Mouse (Mus musculus) B cell, adult 2 months (primary cell): ENCODE measurements around the gene H2-T23.
"Not testable (repeated sequence)": the region's sequence is repeated elsewhere in the genome, so short reads cannot be mapped to it uniquely, and the experiment has no call there.

Source experiments
- DNase-seq, 2 experiments: peaks; one replicate each; pipeline ENCODE4 v3.0.0; 2022

Gene H2-T23

DNA sequence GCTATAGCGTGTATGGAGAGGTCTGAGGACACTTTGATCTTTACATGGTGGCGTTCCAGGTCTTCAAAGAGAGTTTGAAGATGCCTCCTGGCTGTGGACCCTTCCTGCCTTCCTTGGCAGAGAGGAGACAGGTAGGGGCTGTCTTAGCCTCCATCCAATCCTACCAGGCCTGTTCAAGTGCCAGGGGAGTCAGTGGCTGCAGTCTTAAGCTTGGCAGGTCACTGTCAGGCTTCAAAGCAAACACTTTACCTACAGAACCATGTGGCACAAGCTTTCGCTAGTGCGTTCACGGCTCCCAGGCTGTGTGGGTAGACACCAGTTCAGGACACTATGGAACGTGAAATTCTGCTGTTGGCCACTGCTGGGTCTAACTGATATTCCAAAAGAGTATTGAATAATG, 9.7 kb downstream of the H2-T23 start:
- no peak for DNase-seq

DNA sequence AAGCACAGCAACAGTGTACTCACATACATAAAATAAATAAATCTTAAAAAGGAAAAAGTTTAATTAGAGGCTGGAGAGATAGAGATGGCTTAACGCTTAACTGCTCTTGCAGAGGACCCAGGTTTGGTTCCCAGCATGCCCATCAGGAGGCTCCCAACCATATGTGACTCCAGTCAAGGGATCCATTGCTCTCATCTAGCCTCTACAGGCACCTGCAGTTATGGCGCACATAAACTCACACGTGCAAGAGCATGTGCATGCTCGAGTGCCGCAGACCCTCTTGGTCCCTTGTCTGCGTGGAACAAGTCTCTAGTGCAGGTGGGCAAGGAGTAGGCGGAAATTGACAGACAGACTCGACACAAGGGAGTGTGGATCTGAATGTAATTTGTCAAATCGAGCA, 10.6 kb downstream of the H2-T23 start:
- DNase-seq, result no peak

DNA sequence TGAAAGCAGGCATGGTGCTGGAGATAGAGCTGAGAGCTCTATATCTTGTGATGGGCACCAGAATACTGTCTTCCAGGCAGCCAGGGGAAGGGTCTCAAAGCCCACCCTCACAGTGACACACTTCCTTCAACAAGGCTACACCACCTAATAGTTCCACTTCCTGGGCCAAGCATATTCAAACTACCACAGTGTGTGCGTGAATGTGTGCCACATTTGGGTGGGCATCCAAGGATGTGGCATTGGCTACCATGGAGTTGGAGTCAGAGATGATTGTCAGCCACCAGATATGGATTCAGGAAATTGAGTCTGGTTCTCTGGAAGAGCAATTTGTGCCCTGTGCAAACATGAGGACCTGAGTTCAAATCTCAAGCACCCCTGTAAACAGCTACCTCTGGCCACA, 11.3 kb downstream of the H2-T23 start:
- DNase-seq, result no peak

DNA sequence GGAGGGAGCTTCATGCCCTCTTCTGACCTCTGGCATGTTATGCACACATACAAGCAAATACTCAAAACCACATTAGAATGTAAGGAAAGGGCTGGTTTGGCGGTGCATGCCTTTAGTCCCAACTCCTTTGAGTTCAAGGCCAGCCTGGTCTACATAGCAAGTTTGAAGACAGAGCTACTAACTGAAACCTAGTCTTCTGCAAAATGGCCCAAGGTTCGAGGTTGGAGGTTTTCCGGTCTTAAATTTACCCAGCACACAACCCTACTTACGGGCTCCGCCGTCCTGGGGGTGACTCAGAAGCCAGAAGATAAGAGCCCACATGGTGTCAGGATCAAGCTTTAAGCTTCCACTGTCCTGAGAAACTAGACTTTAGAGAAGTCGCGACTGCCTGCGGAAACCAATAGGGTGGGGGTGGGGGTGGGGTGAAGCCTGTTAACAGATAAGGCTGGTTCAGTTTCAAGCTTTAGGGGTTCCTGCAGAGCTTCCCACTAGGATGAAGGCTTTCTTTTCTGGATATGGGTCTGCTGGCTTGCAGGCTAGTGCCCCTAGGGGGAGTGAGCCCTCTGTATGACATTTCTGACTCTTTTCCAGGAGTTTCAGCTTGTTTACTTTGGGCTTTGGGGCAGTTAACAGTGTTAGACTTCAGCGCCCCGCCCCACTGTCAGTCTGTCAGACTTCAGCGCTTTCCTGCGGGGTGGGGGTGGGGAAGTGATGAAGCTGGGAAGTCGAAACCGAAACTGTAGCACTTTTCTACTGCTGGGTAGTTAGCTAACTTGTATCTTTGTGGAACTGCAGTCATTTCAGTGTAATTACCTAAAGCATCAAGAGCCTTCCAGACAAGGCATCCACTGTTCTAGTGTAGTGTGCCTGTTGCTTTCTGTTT, 12.2 kb downstream of the H2-T23 start, which contains the start of gene H2-T24:
Gene H2-T24, minus strand, starts transcription at position 370 of the 883 bp plus-strand sequence.
- DNase-seq, result peak; percentile 86 to 87

DNA sequence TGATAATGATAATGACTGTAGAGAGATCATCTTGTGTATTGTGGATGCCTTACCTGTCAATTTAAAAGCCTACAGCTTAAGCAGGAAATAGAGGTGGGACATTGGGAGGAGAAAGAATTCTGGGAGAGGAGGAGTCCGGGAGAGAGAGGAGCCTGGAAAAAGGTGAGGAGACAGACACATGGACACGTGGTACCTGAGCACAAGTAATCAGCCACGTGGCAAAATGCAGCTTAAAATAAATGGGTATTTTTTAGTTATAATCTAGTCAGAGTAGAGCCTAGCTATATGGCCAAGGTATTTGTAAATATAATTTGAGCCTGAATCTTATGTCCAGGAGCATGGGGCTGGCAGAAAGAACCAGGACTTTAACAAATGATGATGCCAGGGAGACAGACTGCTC, 13.1 kb downstream of the H2-T23 start:
- DNase-seq, result no peak

DNA sequence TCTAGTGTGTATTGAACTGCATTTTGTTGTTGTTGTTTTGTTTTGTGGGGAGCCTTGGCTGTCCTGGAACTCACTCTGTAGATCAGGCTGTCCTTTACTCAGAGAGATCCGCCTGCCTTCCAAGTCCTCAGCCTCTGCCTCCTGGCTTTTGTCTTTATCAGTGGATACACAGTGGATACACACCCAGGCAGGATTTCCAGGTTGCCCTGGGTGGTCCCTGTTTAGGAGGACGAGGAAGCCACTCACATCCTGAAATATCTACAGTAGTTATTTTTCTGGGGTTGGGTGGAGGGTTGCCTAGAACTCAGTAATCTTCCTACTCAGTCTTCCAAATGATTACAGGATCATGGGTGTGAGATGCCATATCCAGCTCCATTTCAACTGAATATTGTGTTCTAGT, 13.7 kb downstream of the H2-T23 start:
- no peak for DNase-seq

DNA sequence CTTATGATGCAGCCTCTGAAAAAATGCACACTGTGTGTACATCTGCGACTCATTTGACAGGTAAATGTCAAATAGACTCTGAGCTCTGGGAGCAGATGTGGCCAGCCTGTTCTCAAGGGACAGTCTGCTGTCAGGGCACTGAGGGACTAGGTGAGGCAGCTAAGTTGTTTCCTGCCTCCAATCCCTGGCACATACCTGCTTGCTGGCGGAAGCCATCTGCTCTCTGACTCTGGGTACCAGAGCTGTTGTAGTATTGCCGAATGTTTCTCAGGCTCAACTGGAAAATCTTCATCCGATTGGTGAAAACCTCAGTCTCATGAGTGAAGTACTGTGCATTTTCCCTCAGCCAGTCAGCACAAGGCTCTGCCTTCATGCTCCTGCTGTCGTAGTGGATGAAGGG, 15.6 kb downstream of the H2-T23 start:
- no peak for DNase-seq

DNA sequence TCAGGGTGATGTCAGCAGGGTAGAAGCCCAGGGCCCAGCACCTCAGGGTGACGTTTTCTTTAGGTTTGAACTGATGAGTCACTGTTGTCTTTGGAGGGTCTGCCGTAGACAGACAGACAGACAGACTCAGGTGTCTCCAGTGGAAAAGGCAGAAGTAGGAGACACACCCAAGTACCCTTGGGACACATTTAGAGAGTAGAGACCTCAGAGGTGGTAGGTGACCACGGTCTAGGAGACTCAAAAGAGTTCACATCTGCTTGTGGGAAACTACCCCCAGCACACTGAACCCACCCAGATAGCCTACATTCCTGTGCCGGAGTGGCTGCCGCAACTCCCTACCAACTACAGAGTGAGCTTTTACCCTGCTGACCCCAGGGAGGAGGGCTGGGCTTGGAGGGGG, 17.7 kb downstream of the H2-T23 start:
- no peak for DNase-seq

DNA sequence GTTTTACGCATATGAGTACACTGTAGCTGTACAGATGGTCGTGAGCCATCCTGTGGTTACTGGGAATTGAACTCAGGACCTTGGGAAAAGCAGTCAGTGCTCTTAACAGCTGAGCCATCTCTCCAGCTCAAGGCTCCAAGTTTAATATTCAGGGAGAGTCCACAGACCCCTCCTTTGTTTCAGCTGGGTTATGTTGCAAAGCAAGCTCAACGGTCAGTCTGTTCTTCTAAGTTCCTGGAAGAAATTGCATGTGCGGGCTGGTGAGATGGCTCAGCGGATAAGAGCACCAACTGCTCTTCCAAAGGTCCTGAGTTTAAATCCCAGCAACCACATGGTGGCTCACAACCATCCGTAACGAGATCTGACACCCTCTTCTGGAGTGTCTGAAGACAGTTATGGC, 28.2 kb downstream of the H2-T23 start:
- DNase-seq, result not testable (repeated sequence)

DNA sequence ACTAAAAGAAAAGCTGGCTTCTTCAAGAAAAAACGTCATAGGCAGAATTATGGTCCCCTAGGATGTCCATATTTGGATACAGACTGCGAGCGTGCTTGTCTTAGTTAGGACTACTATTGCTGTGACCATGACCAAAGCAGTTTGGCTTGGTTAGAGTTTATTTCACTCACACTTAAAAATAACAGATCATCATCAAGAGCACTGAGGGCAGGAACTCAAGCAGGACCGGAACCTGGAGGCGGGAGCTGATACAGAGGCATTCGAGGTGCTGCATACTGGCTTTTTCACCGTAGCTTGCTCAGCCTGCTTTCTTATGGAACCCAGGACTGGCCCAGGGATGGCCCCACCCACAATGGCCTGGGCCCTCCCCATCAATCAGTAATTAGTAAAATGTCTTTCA, 29.3 kb downstream of the H2-T23 start:
- no peak for DNase-seq

DNA sequence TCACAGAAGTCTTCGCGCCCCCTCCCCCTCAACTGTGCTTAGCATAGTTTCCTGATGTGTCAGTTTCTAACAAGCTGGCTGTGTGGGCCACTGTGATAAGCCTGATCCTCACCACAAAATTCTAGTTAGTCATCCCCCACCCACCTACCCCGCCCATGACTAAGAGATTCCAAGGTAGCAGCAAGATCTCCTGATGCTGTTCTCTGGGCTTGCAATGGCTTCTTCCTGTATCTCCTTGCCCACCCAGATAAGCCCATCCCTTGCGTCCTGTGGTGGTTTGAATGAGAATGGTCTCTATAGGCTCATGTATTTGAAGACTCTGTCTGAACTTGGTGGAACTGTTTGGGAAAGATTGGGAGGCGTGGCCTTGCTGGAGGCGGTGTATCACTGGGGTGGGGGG, 30.7 kb downstream of the H2-T23 start:
- DNase-seq, result peak; percentile 21 to 37

DNA sequence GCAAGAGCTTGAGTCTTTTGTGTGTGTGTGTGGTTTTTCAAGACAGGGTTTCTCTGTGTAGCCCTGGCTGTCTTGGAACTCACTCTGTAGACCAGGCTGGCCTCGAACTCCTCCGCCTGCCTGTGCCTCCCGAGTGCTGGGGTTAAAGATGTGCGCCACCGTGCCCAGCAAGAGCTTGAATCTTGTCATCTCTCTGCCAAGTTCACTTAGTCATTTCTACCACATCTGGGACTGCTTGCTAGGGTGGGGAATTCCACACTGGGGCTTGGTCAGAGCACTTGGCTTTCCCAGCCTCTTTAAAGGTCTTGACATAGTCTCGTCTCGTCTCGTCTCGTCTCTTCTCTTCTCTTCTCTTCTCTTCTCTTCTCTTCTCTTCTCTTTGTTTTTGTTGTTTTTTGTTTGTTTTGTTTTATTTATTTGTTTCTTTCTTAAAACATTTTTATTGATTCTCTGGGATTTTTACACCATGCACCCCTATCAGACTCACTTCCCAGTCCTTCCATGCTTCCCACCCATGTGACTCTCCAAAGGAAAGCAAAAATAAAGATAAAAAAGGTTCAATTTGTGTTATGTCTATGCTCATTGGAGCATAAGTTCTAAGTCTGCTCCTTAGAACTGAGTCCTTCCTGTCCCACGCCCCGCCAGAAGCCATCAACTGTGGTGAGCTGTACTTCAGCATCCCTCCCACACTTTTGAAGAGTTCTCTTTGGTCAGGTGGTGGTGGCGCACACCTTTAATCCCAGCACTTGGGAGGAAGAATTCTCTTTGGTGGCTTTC, 31.3 kb downstream of the H2-T23 start:
- DNase-seq, result peak; percentile 44 to 51

DNA sequence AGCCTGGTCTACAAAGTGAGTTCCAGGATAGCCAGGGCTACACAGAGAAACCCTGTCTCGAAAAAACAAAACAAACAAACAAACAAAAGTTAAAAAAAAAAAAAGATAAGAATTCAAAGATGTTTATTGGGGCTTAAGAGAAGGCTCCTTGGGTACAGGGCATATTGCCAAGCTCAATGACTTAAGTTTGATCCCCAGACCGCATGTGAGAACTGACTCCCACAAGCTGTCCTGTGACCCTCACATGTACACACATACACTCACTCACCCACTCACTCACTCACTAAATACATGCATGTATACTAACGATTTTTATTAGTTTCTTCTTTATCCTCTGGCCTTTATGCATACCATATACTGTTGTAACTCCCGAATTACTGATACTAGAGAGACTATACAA, 32.3 kb downstream of the H2-T23 start:
- no peak for DNase-seq

DNA sequence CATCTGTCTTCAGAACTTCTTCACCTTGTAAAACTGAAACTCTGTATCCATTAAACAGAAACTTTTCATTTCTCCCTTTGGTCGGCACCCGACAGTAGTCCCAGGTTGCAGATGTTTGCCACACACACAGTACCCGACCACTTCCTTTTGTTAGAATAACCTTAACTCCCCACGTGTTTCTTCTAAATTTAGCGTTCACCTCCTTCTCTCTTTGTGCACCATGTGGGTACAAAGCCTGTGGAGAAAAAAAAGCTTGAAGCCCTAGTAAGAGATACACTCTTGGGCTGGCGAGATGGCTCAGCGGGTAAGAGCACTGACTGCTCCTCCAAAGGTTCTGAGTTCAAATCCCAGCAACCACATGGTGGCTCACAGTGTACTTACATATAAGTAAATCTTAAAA, 33.3 kb downstream of the H2-T23 start:
- peak; percentile 74 to 78 for DNase-seq

DNA sequence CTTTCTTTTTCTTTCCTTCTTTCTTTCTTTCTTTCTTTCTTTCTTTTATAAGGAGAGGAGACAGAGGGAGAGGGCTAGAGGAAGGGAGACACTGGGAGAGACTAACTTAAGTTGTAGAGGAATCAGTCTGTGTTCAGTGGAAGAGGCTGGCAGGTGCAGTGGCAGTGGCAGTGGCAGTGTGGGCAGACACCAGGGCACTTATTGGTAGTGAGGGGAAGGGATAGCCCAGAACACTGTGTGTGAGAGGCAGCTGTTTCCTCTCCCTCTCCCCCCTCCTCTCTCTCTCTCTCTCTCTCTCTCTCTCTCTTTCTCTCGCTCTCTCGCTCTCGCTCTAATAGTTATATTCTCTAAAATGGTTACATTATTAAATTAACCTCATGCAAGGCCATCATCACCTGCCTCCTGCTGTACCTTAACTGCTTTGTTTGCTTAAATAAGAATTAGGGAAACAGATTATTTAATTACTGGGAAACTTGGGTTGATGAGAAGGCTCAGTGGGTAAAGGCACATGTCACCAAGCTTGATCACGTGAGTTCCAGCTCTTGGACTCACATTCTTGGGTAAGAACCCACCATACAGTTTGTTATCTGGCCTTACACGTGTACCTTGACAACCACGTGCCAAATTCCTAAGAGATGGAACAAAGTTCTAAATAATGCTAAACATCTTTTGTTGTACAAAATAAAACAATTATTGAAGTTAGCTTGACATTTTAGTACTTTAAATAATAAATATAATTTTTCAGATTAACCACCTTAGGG, 33.9 kb downstream of the H2-T23 start:
- DNase-seq, result peak; percentile 48 to 51

DNA sequence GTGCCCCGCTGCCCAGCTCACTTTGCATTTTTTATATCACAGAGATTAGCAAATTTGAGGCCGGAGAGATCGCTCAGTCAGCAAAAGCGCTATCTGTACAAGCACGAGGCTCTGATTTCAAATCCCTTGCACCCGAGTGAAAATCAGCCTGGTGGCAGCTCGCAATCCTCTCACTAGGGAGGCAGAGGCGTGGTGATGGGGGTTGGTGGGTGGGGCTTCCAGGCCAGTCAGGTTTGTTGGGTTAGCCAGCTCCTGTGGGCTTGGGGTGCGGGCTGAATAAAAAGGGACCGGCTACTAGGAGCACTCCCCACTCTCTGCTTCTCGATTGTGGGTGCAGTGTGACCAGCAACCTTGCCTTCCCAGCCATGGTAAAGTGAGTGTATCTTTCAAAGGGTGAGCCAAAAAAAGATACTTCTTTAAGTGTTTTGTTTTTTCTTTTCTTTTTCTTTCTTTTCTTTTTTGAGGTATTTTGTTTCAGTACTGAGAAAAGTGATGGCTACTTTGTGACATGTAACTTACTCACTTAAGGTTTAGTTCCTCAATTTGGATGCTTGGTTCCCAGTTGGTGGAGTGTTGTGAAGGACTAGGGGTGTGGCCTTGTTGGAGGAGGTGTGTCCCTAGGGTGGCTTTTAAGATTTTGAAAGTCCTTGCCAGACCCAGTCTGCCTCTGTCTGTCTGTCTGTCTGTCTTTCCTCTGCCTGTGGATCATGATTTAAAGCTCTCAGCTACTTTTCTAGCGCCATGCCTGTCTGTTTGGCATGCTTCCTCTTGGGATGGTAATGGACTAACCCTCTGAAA, 34.7 kb downstream of the H2-T23 start:
- DNase-seq, result peak; percentile 80 to 85

DNA sequence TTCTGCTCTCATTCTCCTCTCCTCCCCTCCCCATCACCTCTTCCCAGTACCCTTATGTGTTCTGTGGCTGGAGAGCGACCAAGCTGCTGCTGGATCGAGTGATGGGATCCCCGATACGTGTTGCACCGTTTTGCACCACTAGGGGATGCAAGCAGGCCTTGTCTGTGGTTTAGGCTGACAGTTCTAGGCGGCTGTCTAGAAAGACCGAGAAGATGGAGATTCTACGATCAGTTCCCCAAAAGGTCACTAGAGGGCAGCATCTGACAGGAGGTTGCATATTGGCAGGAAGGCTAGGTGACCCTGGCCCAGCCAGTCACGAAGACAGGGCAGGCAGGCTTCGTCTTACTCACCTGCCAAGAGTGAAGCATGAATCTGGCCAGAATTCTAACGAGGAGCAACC, 35.7 kb downstream of the H2-T23 start:
- DNase-seq, result peak; percentile 98

DNA sequence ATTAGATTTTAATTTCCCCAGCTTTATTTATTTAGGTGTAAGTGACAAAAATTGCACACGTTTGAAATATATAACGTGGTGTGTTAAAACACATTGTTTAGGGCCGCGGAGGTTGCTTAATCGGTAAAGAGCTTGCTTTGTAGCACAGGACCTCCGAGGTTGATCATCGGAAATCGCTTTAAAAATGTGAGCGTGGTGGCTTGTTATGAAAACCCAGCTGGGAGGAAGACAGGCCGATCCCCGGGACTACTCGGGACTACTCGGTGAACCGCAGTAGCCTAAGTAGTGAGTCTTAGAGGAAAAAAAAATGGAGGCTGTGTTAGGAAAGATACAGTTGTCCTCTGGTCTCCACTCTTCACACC, 37.8 kb downstream of the H2-T23 start:
- peak in 1 of 2 experiments; percentile 13 for DNase-seq

DNA sequence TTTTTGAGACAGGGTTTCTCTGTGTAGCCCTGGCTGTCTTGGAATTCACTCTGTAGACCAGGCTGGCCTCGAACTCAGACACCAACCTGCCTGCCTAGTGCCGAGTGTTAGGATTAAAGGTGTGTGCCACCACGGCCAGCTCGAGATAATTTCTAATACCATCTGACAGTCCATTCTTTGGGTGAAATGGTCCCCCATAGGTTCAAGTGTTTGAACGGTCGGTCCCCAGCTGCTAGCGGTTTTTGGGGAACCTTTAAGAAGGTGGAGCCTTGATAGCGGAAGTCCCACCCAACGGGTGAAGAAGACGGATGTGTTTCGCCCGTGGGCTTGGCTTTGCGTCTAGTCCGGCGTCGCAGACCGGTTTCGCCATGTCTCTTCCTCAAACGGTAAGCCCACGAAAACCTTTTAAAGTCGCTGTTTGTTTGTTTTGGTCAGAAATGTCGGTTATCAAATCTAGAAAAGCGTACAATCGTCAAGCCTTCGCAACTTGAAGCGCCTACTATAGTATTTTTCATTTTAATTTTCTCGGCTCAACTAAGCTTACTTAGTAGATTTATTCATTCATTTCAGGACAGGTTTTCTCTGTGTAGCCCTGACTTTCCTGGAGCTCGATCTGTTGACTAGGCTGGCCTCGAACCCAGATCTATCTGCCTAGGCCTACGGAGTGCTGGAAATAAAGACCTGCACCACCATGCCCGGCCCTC, 38.3 kb downstream of the H2-T23 start:
- DNase-seq, result peak; percentile 79 to 82

DNA sequence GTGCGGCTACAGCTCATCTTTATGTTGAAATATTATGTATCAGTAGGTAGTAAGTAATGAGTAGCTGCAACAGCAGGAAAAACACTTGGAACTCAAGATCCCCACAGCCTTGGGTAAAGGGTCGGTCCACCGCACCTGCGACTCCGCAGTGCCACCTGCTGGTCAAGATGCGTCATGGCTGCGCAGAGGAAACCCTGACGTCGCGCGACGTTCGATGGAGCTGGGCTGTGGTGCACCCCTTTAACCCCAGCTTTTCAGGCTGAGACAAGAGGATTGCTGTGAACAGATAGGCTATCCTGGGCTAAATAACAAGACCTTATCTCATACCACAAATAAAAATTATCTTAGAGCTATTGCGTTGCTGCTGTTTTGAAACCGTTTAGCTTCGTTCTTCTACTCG, 39.0 kb downstream of the H2-T23 start:
- peak; percentile 87 to 88 for DNase-seq

DNA sequence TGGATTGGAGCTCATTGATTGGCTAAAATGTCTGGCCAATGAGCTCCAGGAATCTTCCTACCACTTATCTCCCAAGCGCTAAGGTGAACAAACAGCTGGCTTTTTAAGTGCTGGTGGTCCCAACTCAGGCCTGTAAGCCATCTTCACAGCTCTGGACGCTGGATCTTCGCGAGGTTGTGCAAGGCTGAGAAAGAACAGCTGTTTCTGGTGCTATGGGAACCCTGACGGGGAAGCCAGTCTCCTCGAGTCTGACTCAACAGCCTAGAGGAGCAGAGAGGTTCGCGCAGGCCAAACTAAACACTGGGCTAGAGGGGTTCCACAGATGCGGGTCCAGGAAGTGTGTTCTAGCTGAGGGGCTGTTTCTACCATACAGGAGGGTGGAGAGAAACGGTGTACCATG, 40.9 kb downstream of the H2-T23 start:
- DNase-seq, result no peak

DNA sequence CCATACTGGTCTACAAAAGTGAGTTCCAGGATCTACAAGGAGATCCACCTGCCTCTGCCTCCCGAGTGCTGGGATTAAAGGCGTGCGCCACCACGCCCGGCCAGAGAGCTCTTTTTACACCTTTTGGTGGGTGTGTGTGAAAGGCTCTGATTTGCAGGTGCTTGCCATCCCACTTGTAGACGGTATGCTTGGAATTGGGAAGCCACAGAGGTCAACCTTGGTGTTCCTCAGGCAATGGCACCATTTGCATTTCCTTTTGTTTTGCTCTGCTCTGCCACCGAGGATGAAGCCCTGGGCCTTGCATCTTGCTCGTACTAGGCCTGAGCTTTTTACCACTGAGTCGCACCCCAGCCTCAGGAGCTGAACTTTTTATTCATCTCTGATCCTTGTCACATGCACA, 50.9 kb downstream of the H2-T23 start:
- no peak for DNase-seq
